Mouse (Mus musculus) urinary bladder, adult 2 months (tissue): ENCODE data around the gene Dact3. TPM values are rescaled to one million over a fixed set of nuclear protein-coding genes. Genes with fewer than 3 reads are reported as not detected.

Source experiments
- polyA plus RNA-seq: library from polyadenylated mRNA; depleted of rRNA; stranded (reverse); fragments of >200 nt; gene quantifications from 2 replicates; pipeline ENCODE4 v1.2.3, GENCODE M21; 2012; rRNA removed

Dact3 gene
- polyA plus RNA-seq, 1 experiment = 61.5 TPM

Other genes starting within 250 kb of the Dact3 start
- not detected in 2 replicates for gene Ceacam15, start 199.6 kb upstream of the Dact3 start, polyA plus RNA-seq
- gene Ceacam9, start 153.4 kb upstream of the Dact3 start, polyA plus RNA-seq = not detected in 2 replicates
- 190 and 236 TPM in 2 replicates for gene Ap2s1, start 136.9 kb upstream of the Dact3 start, polyA plus RNA-seq
- 213 and 249 TPM in 2 replicates for gene Slc1a5, start 94.0 kb upstream of the Dact3 start, polyA plus RNA-seq
- 78.6 and 101 TPM in 2 replicates for gene Strn4, start 59.4 kb upstream of the Dact3 start, polyA plus RNA-seq
- 17.2 and 21.3 TPM in 2 replicates for gene Fkrp, start 58.6 kb upstream of the Dact3 start, polyA plus RNA-seq
- gene Prkd2, start 32.4 kb upstream of the Dact3 start, polyA plus RNA-seq = 19.2 and 24.4 TPM in 2 replicates
- gene Gng8, start 16.5 kb downstream of the Dact3 start, polyA plus RNA-seq = 26.7 and 27.5 TPM in 2 replicates
- gene Ptgir, start 31.2 kb downstream of the Dact3 start, polyA plus RNA-seq = 3.9 and 5.1 TPM in 2 replicates
- gene Calm3, start 48.8 kb downstream of the Dact3 start, polyA plus RNA-seq = 182 and 223 TPM in 2 replicates
- gene Pnmal2, start 69.4 kb downstream of the Dact3 start, polyA plus RNA-seq = 0.83 and 1.4 TPM in 2 replicates
- gene Pnmal1, start 84.4 kb downstream of the Dact3 start, polyA plus RNA-seq = 0.03 TPM in 2 replicates
- gene Gm42372, start 107.8 kb downstream of the Dact3 start, polyA plus RNA-seq = 0.06 TPM in 1 of 2 replicates, not detected in the other
- gene Ccdc8, start 117.4 kb downstream of the Dact3 start, polyA plus RNA-seq = 9.5 and 9.6 TPM in 2 replicates
- gene Ppp5c, start 152.6 kb downstream of the Dact3 start, polyA plus RNA-seq = 104 and 116 TPM in 2 replicates
- gene Hif3a, start 187.1 kb downstream of the Dact3 start, polyA plus RNA-seq = 1.5 and 4.1 TPM in 2 replicates
- 0.08 and 0.18 TPM in 2 replicates for gene Psg16, start 198.7 kb downstream of the Dact3 start, polyA plus RNA-seq